Mouse (Mus musculus): ENCODE data around the gene Esp36.

DNA sequence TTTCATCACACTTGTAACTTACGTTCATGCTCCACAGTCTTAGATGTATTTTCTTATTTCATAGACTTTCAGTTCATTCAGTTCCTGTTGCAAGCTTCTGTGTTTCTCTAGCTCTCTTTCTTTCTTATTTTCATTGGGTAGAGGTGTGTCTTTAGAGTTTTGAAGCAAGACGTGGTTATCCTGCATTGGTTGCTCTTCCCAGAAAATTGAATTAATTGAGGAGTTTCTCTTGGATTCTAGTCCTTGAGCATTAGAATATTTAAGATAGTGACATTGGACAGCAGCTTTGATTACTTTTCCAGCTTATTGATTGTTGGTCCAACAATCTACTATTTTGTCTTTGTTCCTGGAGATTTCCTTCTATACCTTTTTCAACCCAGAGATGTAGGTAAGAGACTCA, at the start of gene Esp36:
- TF ChIP-seq CTCF (IDR thresholded peaks at IDR 0.05; ENCODE audit: low read depth) (no peak), EP300 (optimal IDR thresholded peaks at IDR 0.05) (no peak)

Data from stomach, postnatal 0 days (tissue).